Mouse (Mus musculus): ENCODE results near the gene Hoxd12. TPM values are rescaled to one million over a fixed set of nuclear protein-coding genes. Genes with fewer than 3 reads are reported as not detected.

Gene Hoxd12
- total and polyA plus RNA-seq, 3 experiments = not detected

GRCm38 (mm10) chr2:74698201-74699052, 23.6 kb downstream of the Hoxd12 start:
- Histone ChIP-seq H3K4me1 (ENCODE audit: control insufficient read depth in 1 of 2, insufficient read depth in 2 of 2, low read length in 2 of 2) (no peaks in the 10 kb centered on the region), H3K9me3 (replicated peaks; ENCODE audit: insufficient read depth, low read length) (no peaks in the 10 kb centered on the region), H3K79me2 (ENCODE audit: control insufficient read depth, insufficient read depth, low read length, poor library complexity) (no peaks in the 10 kb centered on the region), H3K27me3 (ENCODE audit: control insufficient read depth in 1 of 2, insufficient read depth in 2 of 2, low read length in 2 of 2) (no peaks in the 10 kb centered on the region; a peak in 2 of 4 replicates), H3K4me3 (ENCODE audit: control insufficient read depth in 1 of 2, insufficient read depth in 1 of 2, low read depth in 2 of 2, low read length in 2 of 2) (no peak overlapping the region), H3K9ac (ENCODE audit: control insufficient read depth, low read depth, low read length, poor library complexity, severe bottlenecking) (no peak overlapping the region), H3K36me3 (ENCODE audit: control insufficient read depth in 1 of 2, insufficient read depth in 2 of 2, low read length in 2 of 2) (no peaks in the 10 kb centered on the region), H3K27ac (ENCODE audit: control insufficient read depth, low read depth, low read length) (no peak overlapping the region)
- no peak for TF ChIP-seq POLR2AphosphoS2 (IDR thresholded peaks at IDR 0.05; ENCODE audit: low read length)
- no peak for TF ChIP-seq USF1 (IDR thresholded peaks at IDR 0.05; ENCODE audit: low read depth, low read length)
- TF ChIP-seq POLR2A (IDR thresholded peaks at IDR 0.05; ENCODE audit: control insufficient read depth in 1 of 2, insufficient read depth in 1 of 2, low read depth in 1 of 2, low read length in 2 of 2, poor library complexity in 1 of 2) = no peak
- no peak for TF ChIP-seq KAT2A (conservative IDR thresholded peaks at IDR 0.05; ENCODE audit: low read depth, low read length)
- TF ChIP-seq SMC3 (IDR thresholded peaks at IDR 0.05; ENCODE audit: low read depth, low read length) = no peak
- TF ChIP-seq MYB (IDR thresholded peaks at IDR 0.05; ENCODE audit: low read depth, low read length) = no peak
- no peak for TF ChIP-seq ZMIZ1 (IDR thresholded peaks at IDR 0.05; ENCODE audit: low read depth, low read length)
- no peak for TF ChIP-seq EP300 (IDR thresholded peaks at IDR 0.05; ENCODE audit: low read depth in 1 of 2, low read length in 2 of 2)
- no peak for DNase-seq (ENCODE audit: low read depth, low spot score)

- TF ChIP-seq GATA1 (IDR thresholded peaks at IDR 0.05; ENCODE audit: low read depth, low read length) (no peak), NELFE (IDR thresholded peaks at IDR 0.05; ENCODE audit: low read depth, low read length) (no peak)
These were observed 24.2 kb downstream of the Hoxd12 start for GRCm38 (mm10) chr2:74699053-74699430.

GRCm38 (mm10) chr2:74699664-74700545, 25.1 kb downstream of the Hoxd12 start:
- TF ChIP-seq TBP (IDR thresholded peaks at IDR 0.05; ENCODE audit: low read depth, low read length) (no peak), MAFK (IDR thresholded peaks at IDR 0.05; ENCODE audit: borderline replicate concordance, low read depth, low read length) (no peak), POLR2AphosphoS5 (IDR thresholded peaks at IDR 0.05; ENCODE audit: borderline replicate concordance, low read depth, low read length) (no peak), POLR2A (IDR thresholded peaks at IDR 0.05; ENCODE audit: control insufficient read depth in 1 of 2, insufficient read depth in 1 of 2, low read depth in 1 of 2, low read length in 2 of 2, poor library complexity in 1 of 2) (no peak), SIN3A (IDR thresholded peaks at IDR 0.05; ENCODE audit: low read length) (no peak), GATA1 (IDR thresholded peaks at IDR 0.05; ENCODE audit: low read depth, low read length) (no peak), ELF1 (IDR thresholded peaks at IDR 0.05; ENCODE audit: low read depth, low read length) (no peak), HCFC1 (IDR thresholded peaks at IDR 0.05; ENCODE audit: low read depth, low read length) (no peak), MXI1 (IDR thresholded peaks at IDR 0.05; ENCODE audit: low read depth, low read length) (no peak), USF2 (IDR thresholded peaks at IDR 0.05; ENCODE audit: borderline replicate concordance in 1 of 2, insufficient read depth in 1 of 2, low read depth in 1 of 2, low read length in 2 of 2) (no peak)
- Histone ChIP-seq H3K27me3 (ENCODE audit: control insufficient read depth in 1 of 2, insufficient read depth in 2 of 2, low read length in 2 of 2) (no peaks in the 10 kb centered on the region; a peak in 2 of 4 replicates), H3K79me2 (ENCODE audit: control insufficient read depth, insufficient read depth, low read length, poor library complexity) (peaks cover 1% of the 10 kb centered on the region; the same call in 1 of the 2 replicates), H3K9me3 (replicated peaks; ENCODE audit: insufficient read depth, low read length) (no peaks in the 10 kb centered on the region), H3K9ac (ENCODE audit: control insufficient read depth, low read depth, low read length, poor library complexity, severe bottlenecking) (no peak overlapping the region), H3K4me1 (ENCODE audit: control insufficient read depth in 1 of 2, insufficient read depth in 2 of 2, low read length in 2 of 2) (no peaks in the 10 kb centered on the region), H3K27ac (ENCODE audit: control insufficient read depth, low read depth, low read length) (no peak overlapping the region), H3K4me3 (ENCODE audit: control insufficient read depth in 1 of 2, insufficient read depth in 1 of 2, low read depth in 2 of 2, low read length in 2 of 2) (no peak overlapping the region), H3K36me3 (ENCODE audit: control insufficient read depth in 1 of 2, insufficient read depth in 2 of 2, low read length in 2 of 2) (no peaks in the 10 kb centered on the region)
- no peak for DNase-seq (ENCODE audit: low read depth, low spot score)

More at GRCm38 (mm10) chr2:74699053-74699430, 24.2 kb downstream of the Hoxd12 start:
- H3K9ac ChIP-seq (ENCODE audit: control insufficient read depth, low read depth, low read length, poor library complexity, severe bottlenecking) = no peak overlapping the region
- no peak overlapping the region for H3K27ac ChIP-seq (ENCODE audit: control insufficient read depth, low read depth, low read length)
- H3K36me3 ChIP-seq (ENCODE audit: control insufficient read depth in 1 of 2, insufficient read depth in 2 of 2, low read length in 2 of 2) = no peaks in the 10 kb centered on the region
- H3K79me2 ChIP-seq (ENCODE audit: control insufficient read depth, insufficient read depth, low read length, poor library complexity) = no peaks in the 10 kb centered on the region
- H3K27me3 ChIP-seq (ENCODE audit: control insufficient read depth in 1 of 2, insufficient read depth in 2 of 2, low read length in 2 of 2) = no peaks in the 10 kb centered on the region; a peak in 2 of 4 replicates
- no peaks in the 10 kb centered on the region for H3K9me3 ChIP-seq (replicated peaks; ENCODE audit: insufficient read depth, low read length)
- no peak overlapping the region for H3K4me3 ChIP-seq (ENCODE audit: control insufficient read depth in 1 of 2, insufficient read depth in 1 of 2, low read depth in 2 of 2, low read length in 2 of 2)
- DNase-seq (ENCODE audit: low read depth, low spot score) = no peak
- H3K4me1 ChIP-seq (ENCODE audit: control insufficient read depth in 1 of 2, insufficient read depth in 2 of 2, low read length in 2 of 2) = no peaks in the 10 kb centered on the region
